Mouse (Mus musculus): Measurements from ENCODE around the gene Gm14434. TPM values are rescaled to one million over a fixed set of nuclear protein-coding genes. Genes with fewer than 3 reads are reported as not detected.

The Gm14434 gene
- polyA plus RNA-seq (2012; rRNA removed; ENCODE audit: low replicate concordance), result 6.2 and 6.3 TPM in 2 replicates

GRCm38 (mm10) chr2:176486683-176487082 is at the start of gene Gm14434:
Gene Gm14434 (minus strand): TSS chr2:176486783.

GRCm38 (mm10) chr2:176520756-176521155 is 34.2 kb upstream of the Gm14434 start, which contains the start of gene Zfp967:
Gene Zfp967 (plus strand): TSS chr2:176521056.

DNA sequence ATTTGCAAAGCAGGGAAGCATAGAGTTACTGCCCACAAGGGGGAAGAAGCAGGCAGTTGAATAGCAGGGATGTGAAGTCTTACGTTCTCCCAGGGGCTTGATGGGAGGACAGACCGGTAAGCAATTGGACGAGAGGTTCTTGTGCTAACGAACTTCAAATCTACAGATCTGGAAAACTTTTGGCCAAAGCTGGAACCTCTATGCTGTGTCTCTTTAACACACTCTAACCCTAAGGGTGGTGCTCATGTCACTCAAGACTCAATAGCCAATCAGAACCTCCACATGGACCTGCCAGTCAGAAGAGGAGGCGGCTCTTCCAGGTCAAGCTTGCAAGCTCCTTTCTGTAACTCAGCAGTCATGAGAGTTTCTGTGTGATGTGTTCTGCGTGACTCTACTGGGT is 63.3 kb downstream of the Gm14434 start, which contains the start of gene Gm14435:
Gene Gm14435, plus strand, starts transcription at position 301 of the 400 bp plus-strand sequence.

Other genes with a start within 250 kb of the Gm14434 start
- not detected in 2 replicates for gene Gm11009, start 167.3 kb downstream of the Gm14434 start, polyA plus RNA-seq (2012; rRNA removed; ENCODE audit: low replicate concordance)
- 0.52 and 0.81 TPM in 2 replicates for gene Gm14435, start 63.2 kb downstream of the Gm14434 start, polyA plus RNA-seq (2012; rRNA removed; ENCODE audit: low replicate concordance)
- gene Zfp967, start 34.3 kb upstream of the Gm14434 start, polyA plus RNA-seq (2012; rRNA removed; ENCODE audit: low replicate concordance), result not detected in 2 replicates
- gene Gm14308, start 149.6 kb upstream of the Gm14434 start, polyA plus RNA-seq (2012; rRNA removed; ENCODE audit: low replicate concordance), result 5.1 and 10.2 TPM in 2 replicates
- gene Zfp973, start 183.7 kb upstream of the Gm14434 start, polyA plus RNA-seq (2012; rRNA removed; ENCODE audit: low replicate concordance), result 5.4 and 5.7 TPM in 2 replicates
- gene Gm14305, start 221.5 kb upstream of the Gm14434 start, polyA plus RNA-seq (2012; rRNA removed; ENCODE audit: low replicate concordance), result 6.4 and 8.1 TPM in 2 replicates

All from subcutaneous adipose tissue, adult 2 months (tissue).